Mouse (Mus musculus) ovary, postnatal 36 days (tissue): ENCODE measurements around the gene Tmprss6.

ENCODE experiments used
- DNase-seq: peaks from one replicate; pipeline ENCODE4 v3.0.0; 2022; ENCODE audit warnings: low spot score, mixed read lengths

Gene Tmprss6

DNA sequence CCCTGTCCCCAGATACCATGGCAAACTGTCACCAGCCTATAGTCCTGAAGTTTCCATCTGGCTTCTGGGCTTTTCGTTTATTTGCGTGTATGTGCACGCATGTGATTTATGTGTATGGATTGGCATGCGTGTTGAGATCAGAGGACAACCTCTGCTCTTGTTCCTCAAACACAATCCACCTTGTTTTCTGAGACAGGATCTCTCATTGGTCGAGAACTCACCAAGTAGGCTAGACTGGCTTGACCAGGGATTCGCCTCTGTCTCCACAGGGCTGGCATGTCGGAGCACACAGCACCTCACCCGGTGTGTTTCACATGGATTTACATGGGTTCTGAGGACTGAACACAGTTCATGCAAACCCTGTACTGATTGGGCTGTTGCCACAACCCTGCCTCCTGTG is 54.3 kb downstream of the Tmprss6 start:
- DNase-seq = no peak

GRCm38 (mm10) chr15:78413719-78414117 is 54.7 kb downstream of the Tmprss6 start:
- no peak for DNase-seq

- DNase-seq = no peak
Measured at GRCm38 (mm10) chr15:78413083-78413718, 55.2 kb downstream of the Tmprss6 start.

DNA sequence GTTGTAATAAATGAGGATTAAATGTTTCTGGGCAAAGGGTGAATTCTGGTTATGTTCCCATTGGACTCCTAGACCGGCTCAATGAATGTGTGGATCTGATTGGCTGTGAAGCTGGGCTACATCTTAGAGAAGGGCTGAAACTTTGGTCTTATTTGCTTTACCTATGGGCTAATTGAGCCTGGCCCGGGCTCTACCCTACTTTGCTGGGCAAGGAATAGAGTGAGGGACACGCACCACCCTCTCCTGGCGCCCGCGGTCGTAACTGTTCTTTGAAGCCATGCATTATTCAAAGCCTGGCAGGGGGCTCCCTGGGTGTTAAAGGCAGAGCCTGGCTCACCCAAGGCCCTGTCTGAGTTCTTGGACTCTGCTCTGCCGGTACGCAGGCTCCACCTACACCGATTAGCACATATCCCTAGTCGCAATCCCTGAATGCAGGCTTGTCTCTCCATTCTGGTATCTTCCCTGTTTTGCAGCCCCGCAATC is 58.8 kb downstream of the Tmprss6 start:
- DNase-seq = no peak

DNA sequence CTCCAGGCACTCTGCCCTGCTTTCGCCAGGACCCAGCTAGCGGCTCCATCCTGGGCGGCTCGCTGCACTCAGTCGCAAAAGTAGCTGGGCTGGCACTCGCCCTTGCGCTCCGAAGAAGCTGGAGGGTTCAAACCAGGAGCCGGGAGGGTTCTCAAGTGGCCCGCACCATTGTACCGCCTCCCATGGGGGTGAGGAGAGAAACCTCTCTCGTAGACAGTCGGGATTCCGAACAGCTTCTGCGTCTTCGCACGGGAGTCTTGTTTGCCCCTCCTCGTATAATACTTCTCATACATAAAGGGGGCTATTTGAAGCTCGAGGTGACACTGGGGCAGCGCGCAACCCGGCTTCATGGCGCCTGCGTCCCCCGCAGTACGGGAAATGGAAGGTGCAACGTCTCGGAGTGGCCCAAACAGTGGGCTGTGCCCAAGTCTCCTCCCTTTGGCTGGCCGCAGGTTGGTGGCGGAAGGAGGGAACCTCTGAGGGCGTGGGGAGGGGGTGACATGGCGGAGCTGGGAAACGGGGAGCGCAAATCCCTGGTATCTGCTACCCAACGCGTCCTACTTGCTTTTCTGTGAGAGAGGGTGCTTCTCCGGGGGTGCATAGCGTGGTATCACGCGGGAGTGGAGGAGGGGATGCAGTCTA is 62.0 kb downstream of the Tmprss6 start, which contains the start of gene Mpst:
TSS of gene Mpst (plus strand) at position 124 of the 642 bp plus-strand sequence.
- DNase-seq = peak; percentile 89

DNA sequence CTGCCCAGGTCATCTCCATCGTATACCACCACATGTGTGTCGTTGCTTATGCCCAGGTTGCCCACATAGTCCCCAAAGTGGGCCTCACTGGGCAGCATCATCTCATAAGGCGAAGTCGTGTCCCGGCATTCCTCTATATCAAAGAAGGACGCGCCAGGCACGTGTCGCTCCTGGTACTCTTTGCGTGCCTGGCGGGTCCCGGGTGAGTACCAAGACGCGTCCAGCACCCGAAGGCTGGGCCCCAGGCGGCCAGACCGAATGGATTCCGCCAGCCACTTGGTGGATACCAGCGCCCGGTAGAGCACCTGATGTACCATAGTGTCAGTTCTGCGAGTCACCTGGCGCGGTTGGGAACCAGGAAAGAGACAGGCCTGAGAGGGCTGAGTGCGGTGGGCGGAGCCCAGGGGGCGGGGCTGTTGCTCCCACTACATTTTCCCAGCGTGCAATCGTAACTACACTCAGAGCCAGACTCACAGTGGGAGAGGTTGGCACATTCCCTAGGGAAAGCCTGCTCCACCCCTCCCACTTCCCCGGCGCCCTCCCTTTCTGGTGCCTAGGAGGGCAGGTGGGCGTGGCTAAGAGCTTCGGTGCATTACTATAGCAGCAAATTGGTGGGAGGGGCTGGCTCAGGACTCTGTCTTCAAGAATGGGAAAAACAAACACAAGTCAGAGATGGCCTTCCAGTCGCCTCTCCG is 62.8 kb downstream of the Tmprss6 start, which contains the start of gene Tst:
TSS of gene Tst (minus strand) at position 391 of the 695 bp plus-strand sequence.
- peak; percentile 93 for DNase-seq

GRCm38 (mm10) chr15:78405098-78405497 is 63.3 kb downstream of the Tmprss6 start:
- DNase-seq = no peak

DNA sequence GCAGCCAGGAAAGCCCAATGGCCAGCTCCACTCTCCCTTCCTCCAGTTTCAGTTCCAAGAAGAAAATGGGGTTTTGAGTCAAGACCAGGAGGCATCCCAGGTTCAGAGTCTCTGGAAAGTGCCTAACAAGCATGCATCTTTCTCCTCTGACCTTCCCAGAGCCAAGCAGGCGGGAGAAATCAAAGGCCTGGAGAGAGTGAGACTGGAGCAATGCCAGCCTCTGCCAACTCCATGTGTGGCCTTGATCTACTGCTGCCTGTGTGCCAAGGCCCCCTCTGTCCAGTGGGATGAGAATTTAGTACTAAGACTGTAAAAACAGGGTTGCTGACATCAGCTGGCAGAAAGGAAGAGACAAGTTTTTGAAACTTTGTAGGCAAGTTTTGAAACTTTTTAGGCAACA is 64.5 kb downstream of the Tmprss6 start:
- peak; percentile 80 for DNase-seq

DNA sequence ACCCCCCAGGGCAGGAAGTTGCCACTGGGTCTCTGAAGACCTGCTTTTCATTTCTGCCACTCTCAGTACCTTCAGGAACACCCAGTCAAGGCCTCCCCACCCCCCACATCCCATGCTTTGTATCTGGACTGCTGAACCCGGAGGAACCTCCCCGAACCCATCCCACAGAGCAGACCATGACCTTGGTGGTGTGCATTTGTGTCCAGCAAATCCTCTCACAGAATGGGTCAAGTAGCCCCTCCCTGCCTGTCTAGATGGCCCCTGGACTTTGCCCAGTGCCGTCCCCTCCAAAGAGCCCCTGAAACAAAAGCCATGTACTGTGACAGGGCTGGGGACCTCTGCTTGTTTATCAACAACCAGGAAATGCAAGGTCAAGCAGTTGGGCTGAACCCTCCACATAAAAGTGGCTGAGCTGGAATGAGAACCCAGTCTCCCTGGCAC is 65.1 kb downstream of the Tmprss6 start:
- peak; percentile 67 for DNase-seq

GRCm38 (mm10) chr15:78402423-78402822 is 66.0 kb downstream of the Tmprss6 start:
- peak; percentile 61 for DNase-seq

- DNase-seq = peak; percentile 70
Measured at GRCm38 (mm10) chr15:78401921-78402320, 66.5 kb downstream of the Tmprss6 start.

- no peak for DNase-seq
Measured at GRCm38 (mm10) chr15:78401345-78401744, 67.1 kb downstream of the Tmprss6 start.

- DNase-seq = no peak
Measured at GRCm38 (mm10) chr15:78395478-78395962, 72.9 kb downstream of the Tmprss6 start, which contains the start of gene Tex33. Gene Tex33 (minus strand): TSS chr15:78395912.

GRCm38 (mm10) chr15:78390855-78391254 is 77.6 kb downstream of the Tmprss6 start:
- no peak for DNase-seq
